Mouse (Mus musculus): ENCODE results near the gene Psme2. TPM values are rescaled to one million over a fixed set of nuclear protein-coding genes. Genes with fewer than 3 reads are reported as not detected.

The Psme2 gene
- total and polyA plus RNA-seq, 3 experiments, result 467 to 757 (median 684) TPM

DNA sequence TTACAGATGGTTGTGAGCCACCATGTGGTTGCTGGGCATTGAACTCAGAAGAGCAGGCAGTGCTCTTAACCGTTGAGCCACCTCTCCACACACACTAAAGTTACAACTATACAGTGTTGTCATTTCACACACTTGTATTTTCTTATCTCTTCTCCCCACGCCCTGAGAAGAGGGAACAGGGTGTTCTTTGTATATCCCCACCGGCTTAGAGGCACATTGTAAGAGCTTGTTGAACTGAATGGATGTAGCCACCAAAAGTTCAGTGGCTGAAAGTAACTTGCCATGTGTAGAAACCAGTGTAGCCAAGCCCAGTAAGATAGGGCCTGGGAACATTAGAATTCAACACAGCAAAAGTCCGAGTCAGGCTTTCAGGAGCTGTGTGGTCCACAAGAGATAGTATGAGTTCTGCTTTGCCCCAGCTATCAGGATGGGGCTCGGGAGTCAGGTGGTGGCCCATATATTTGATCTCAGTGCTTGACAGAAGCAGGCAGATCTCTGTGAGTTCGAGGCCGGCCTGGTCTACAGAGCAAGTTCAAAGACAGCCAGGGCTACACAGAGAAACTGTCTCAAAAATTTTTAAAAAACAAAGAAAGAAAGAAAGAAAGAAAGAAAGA is 23.8 kb upstream of the Psme2 start:
- Histone ChIP-seq H3K27ac (ENCODE audit: insufficient read depth, low read depth) (no peak overlapping the region), H3K4me3 (replicated peaks in 1 of 3; ENCODE audit: low read depth in 2 of 3, low read length in 2 of 3, poor library complexity in 1 of 3) (no peak overlapping the region), H3K9me3 (replicated peaks; ENCODE audit: low read length) (no peaks in the 10 kb centered on the region), H3K9ac (ENCODE audit: insufficient read depth, low read depth) (no peak overlapping the region), H3K4me2 (ENCODE audit: insufficient read depth, low read depth, poor library complexity, severe bottlenecking) (no peak overlapping the region), H3K36me3 (replicated peaks in 1 of 2; ENCODE audit: control insufficient read depth in 1 of 2, insufficient read depth in 1 of 2, low read length in 1 of 2) (peaks cover 3 to 12% of the 10 kb centered on the region in 2 experiments), H3K79me2 (replicated peaks; ENCODE audit: control insufficient read depth, extremely low read depth, insufficient read depth, poor library complexity, severe bottlenecking) (no peaks in the 10 kb centered on the region), H3K4me1 (ENCODE audit: control insufficient read depth in 1 of 2, insufficient read depth in 2 of 2) (no peaks in the 10 kb centered on the region), H3K27me3 (replicated peaks) (no peaks in the 10 kb centered on the region)
- DNase-seq (ENCODE audit: extremely low read depth), result no peak
- TF ChIP-seq CTCF (conservative IDR thresholded peaks at IDR 0.05 in 1 of 2, IDR thresholded peaks at IDR 0.05 in 1 of 2; ENCODE audit: low read depth in 2 of 2, low read length in 2 of 2) (no peak), MXI1 (IDR thresholded peaks at IDR 0.05; ENCODE audit: low read depth, low read length) (no peak), ZKSCAN1 (IDR thresholded peaks at IDR 0.05; ENCODE audit: borderline replicate concordance, low read depth, low read length) (no peak), CHD1 (IDR thresholded peaks at IDR 0.05; ENCODE audit: low read depth, low read length) (no peak), TCF12 (IDR thresholded peaks at IDR 0.05; ENCODE audit: low read depth, low read length) (no peak), UBTF (IDR thresholded peaks at IDR 0.05; ENCODE audit: low read depth, low read length) (no peak), IRF4 (IDR thresholded peaks at IDR 0.05; ENCODE audit: low read depth, low read length) (no peak), E2F4 (IDR thresholded peaks at IDR 0.05; ENCODE audit: insufficient replicate concordance, low read depth, low read length) (no peak), MYC (IDR thresholded peaks at IDR 0.05; ENCODE audit: low read depth, low read length) (no peak), NELFE (IDR thresholded peaks at IDR 0.05; ENCODE audit: low read depth, low read length) (no peak), JUN (IDR thresholded peaks at IDR 0.05; ENCODE audit: insufficient read depth, low read depth, low read length) (no peak)
- in situ Hi-C loops (cut with MboI; ENCODE audit: low pct_ligation_motif_present, low pct_unique_long_range_greater_than_20kb, low sequenced_read_pairs), result no loop called here
- dilution Hi-C loops (cut with MboI; ENCODE audit: extremely low pct_ligation_motif_present, extremely low pct_unique_long_range_greater_than_20kb, low sequenced_read_pairs), result no loop called here

DNA sequence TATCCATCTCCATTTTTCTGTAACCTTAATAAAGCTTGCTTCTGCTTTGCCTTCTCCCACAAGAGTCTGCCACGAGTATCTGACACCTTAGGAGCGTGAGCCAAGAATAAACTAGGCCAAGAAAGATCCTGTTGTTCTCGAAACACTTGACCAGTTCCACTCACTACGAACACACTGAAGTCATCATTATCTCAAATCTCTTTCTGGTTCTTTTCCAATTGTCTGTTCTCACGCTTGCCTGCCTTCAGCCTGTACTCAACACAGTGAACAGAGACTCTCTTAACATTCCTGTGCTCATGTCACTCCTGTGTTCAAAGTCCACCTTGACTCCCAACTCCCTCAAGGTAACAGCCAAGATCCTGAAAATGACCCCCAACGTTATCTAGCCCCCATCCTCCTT is 22.4 kb upstream of the Psme2 start:
- no peak overlapping the region for H3K27ac ChIP-seq (ENCODE audit: insufficient read depth, low read depth)
- in situ Hi-C loops (cut with MboI; ENCODE audit: low pct_ligation_motif_present, low pct_unique_long_range_greater_than_20kb, low sequenced_read_pairs), result no loop called here
- H3K36me3 ChIP-seq (replicated peaks in 1 of 2; ENCODE audit: control insufficient read depth in 1 of 2, insufficient read depth in 1 of 2, low read length in 1 of 2), result peaks cover 10 to 25% of the 10 kb centered on the region in 2 experiments
- H3K9me3 ChIP-seq (replicated peaks; ENCODE audit: low read length), result no peaks in the 10 kb centered on the region
- H3K9ac ChIP-seq (ENCODE audit: insufficient read depth, low read depth), result no peak overlapping the region
- no peaks in the 10 kb centered on the region for H3K79me2 ChIP-seq (replicated peaks; ENCODE audit: control insufficient read depth, extremely low read depth, insufficient read depth, poor library complexity, severe bottlenecking)
- no peak overlapping the region for H3K4me2 ChIP-seq (ENCODE audit: insufficient read depth, low read depth, poor library complexity, severe bottlenecking)
- no peaks in the 10 kb centered on the region for H3K27me3 ChIP-seq (replicated peaks)
- no peak for DNase-seq (ENCODE audit: extremely low read depth)
- TF ChIP-seq GABPA (IDR thresholded peaks at IDR 0.05; ENCODE audit: insufficient replicate concordance, low read depth, low read length), result no peak
- no peak for TF ChIP-seq TCF12 (IDR thresholded peaks at IDR 0.05; ENCODE audit: low read depth, low read length)
- no peak for TF ChIP-seq RAD21 (IDR thresholded peaks at IDR 0.05; ENCODE audit: low read depth, low read length)
- no peak for TF ChIP-seq USF1 (IDR thresholded peaks at IDR 0.05; ENCODE audit: low read depth, low read length)
- no peak for TF ChIP-seq TBP (conservative IDR thresholded peaks at IDR 0.05; ENCODE audit: low read depth, low read length)
- no peak for TF ChIP-seq HCFC1 (IDR thresholded peaks at IDR 0.05; ENCODE audit: low read depth, low read length)
- TF ChIP-seq ELF1 (IDR thresholded peaks at IDR 0.05; ENCODE audit: low read depth, low read length), result no peak
- no peak for TF ChIP-seq JUND (conservative IDR thresholded peaks at IDR 0.05; ENCODE audit: low read depth, low read length)
- TF ChIP-seq ZC3H11A (IDR thresholded peaks at IDR 0.05; ENCODE audit: low read depth, low read length), result no peak
- no peak for TF ChIP-seq NRF1 (IDR thresholded peaks at IDR 0.05; ENCODE audit: low read depth, low read length)
- no peak for TF ChIP-seq MAX (IDR thresholded peaks at IDR 0.05; ENCODE audit: low read length)
- no peak for TF ChIP-seq MAFK (IDR thresholded peaks at IDR 0.05; ENCODE audit: insufficient replicate concordance, low read length)
- TF ChIP-seq CHD1 (IDR thresholded peaks at IDR 0.05; ENCODE audit: low read depth, low read length), result no peak
- H3K4me1 ChIP-seq (ENCODE audit: control insufficient read depth in 1 of 2, insufficient read depth in 2 of 2), result no peaks in the 10 kb centered on the region
- H3K4me3 ChIP-seq (replicated peaks in 1 of 3; ENCODE audit: low read depth in 2 of 3, low read length in 2 of 3, poor library complexity in 1 of 3), result no peak overlapping the region
- dilution Hi-C loops (cut with MboI; ENCODE audit: extremely low pct_ligation_motif_present, extremely low pct_unique_long_range_greater_than_20kb, low sequenced_read_pairs), result no loop called here
